Comparison of ENCODE assay signal across 9 mouse cellular contexts in the genomic region with DNA sequence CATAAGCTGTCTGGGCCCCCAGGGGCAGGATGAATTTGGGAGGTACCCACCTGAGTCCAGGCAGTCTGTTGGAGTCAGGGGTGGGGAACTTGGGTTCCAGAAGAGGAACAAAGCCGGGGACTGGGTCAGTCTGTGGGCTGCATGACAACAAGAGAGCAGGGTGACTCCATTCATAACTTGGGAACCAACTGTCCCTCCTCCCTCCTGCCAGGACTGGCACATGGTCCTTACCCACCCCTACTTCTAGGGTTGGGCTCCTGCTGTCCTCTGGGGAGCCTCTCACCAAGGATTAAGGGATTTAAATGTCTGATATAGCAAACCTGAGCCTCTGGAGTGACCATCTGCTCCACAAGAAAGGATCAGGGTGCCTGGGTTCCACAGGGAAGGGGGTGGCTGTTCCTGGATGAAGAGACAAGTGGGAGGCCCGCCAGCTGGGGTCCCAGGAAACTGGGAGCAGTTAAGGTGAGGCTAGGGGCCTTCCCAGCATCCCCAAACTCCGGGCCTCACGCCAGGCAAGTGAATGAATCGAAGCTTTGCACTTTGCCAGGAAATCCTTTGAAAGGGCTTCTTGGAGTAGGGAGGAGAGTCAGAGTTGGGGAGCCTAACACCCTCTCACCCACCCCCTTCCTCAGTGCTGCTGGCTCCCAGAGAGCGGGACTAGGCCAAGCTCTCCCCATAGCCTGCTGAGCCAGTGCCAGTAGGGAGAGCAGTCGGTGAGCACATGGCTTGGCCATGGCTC. TPM values are rescaled to one million over a fixed set of nuclear protein-coding genes. Genes with fewer than 3 reads are reported as not detected.
DNase-seq lines count a peak whose midpoint lies in the region; ATAC-seq and TF ChIP-seq lines count a peak whose summit lies in the region.
"Had no signal": no experiment of that assay in that cellular context is flagged by ENCODE, and none has a peak within 500 bp of the region (broad histone marks: within the 10 kb centered on the region; RNA-seq: fewer than 3 reads in every experiment).

No protein-coding gene starts in this region.

- H3K36me3 ChIP-seq in midbrain, embryonic 10.5 days = peaks cover 83% of the 10 kb centered on the region
- peaks cover 14% of the 10 kb centered on the region for H3K36me3 ChIP-seq in midbrain, embryonic 11.5 days (ENCODE audit: control insufficient read depth, insufficient read depth, low read length)
- H3K36me3 ChIP-seq in kidney, embryonic 16.5 days (ENCODE audit: insufficient read depth, low read length) = peaks cover 62% of the 10 kb centered on the region
- H3K36me3 ChIP-seq in intestine, postnatal 0 days (ENCODE audit: control insufficient read depth, insufficient read depth) = peaks cover 51% of the 10 kb centered on the region

- DNase-seq in midbrain, embryonic 10.5 days (ENCODE audit: low spot score) = no peak
- no peak for DNase-seq in midbrain, embryonic 11.5 days (ENCODE audit: low spot score, missing footprints)
- peak; percentile 66 to 75 for DNase-seq in frontal cortex, postnatal 36 days (ENCODE audit: low spot score in 2 of 2)
- peak; percentile 52 to 59 for DNase-seq in left cerebral cortex, postnatal 36 days (ENCODE audit: low spot score in 2 of 2)
- peak; percentile 82 for DNase-seq in right cerebral cortex, postnatal 4 days
- no peak for DNase-seq in kidney, postnatal 36 days

- no peaks in the 10 kb centered on the region for H3K9me3 ChIP-seq in midbrain, embryonic 10.5 days (replicated peaks)
- H3K9me3 ChIP-seq in midbrain, embryonic 11.5 days (ENCODE audit: control insufficient read depth, low read length) = no peaks in the 10 kb centered on the region
- H3K9me3 ChIP-seq in kidney, embryonic 16.5 days (ENCODE audit: low read length) = no peaks in the 10 kb centered on the region
- H3K9me3 ChIP-seq in intestine, postnatal 0 days (ENCODE audit: control insufficient read depth) = no peaks in the 10 kb centered on the region

- no peaks in the 10 kb centered on the region for H3K27me3 ChIP-seq in midbrain, embryonic 10.5 days (ENCODE audit: low read depth, poor library complexity, severe bottlenecking)
- H3K27me3 ChIP-seq in midbrain, embryonic 11.5 days (ENCODE audit: control insufficient read depth, insufficient read depth, low read length) = no peaks in the 10 kb centered on the region
- H3K27me3 ChIP-seq in kidney, embryonic 16.5 days (ENCODE audit: insufficient read depth, low read length) = no peaks in the 10 kb centered on the region
- no peaks in the 10 kb centered on the region for H3K27me3 ChIP-seq in intestine, postnatal 0 days (replicated peaks; ENCODE audit: control insufficient read depth, insufficient read depth, low read length)

- intact Hi-C loops in left cerebral cortex, postnatal 36 days (cut with DNase I) = loop anchor here (1.0 kb wide), 1 partner anchor 8 kb away; no protein-coding TSS in a partner anchor

- H3K4me3 ChIP-seq in midbrain, embryonic 10.5 days = no peak overlapping the region
- no peak overlapping the region for H3K4me3 ChIP-seq in midbrain, embryonic 11.5 days (ENCODE audit: low read depth, low read length)
- no peak overlapping the region for H3K4me3 ChIP-seq in kidney, embryonic 16.5 days (ENCODE audit: low read length)
- no peak overlapping the region for H3K4me3 ChIP-seq in intestine, postnatal 0 days (ENCODE audit: low read depth, low read length)

- no peak for ATAC-seq in midbrain, embryonic 11.5 days (ENCODE audit: low FRiP score)
- no peak for ATAC-seq in kidney, embryonic 16.5 days (ENCODE audit: low FRiP score, low TSS enrichment)
- no peak for ATAC-seq in intestine, postnatal 0 days

- 0 out of 2 replicates have a peak overlapping the region, but pooled peaks have one; percentile 24 for H3K27ac ChIP-seq in midbrain, embryonic 10.5 days (replicated peaks)
- no peak overlapping the region for H3K27ac ChIP-seq in midbrain, embryonic 11.5 days (ENCODE audit: low read depth, low read length)
- H3K27ac ChIP-seq in kidney, embryonic 16.5 days (ENCODE audit: low read length) = no peak overlapping the region
- H3K27ac ChIP-seq in intestine, postnatal 0 days (ENCODE audit: low read depth, low read length) = no peak overlapping the region

- no peak for TF ChIP-seq CTCF in intestine, postnatal 0 days (IDR thresholded peaks at IDR 0.05; ENCODE audit: low read depth)

- H3K9ac ChIP-seq in midbrain, embryonic 11.5 days (ENCODE audit: low read length) = no peak overlapping the region
- H3K9ac ChIP-seq in kidney, embryonic 16.5 days (replicated peaks; ENCODE audit: low read length) = no peak overlapping the region
- no peak overlapping the region for H3K9ac ChIP-seq in intestine, postnatal 0 days (ENCODE audit: low read depth, low read length)

- no peak overlapping the region for H3K4me2 ChIP-seq in midbrain, embryonic 11.5 days
- no peak overlapping the region for H3K4me2 ChIP-seq in kidney, embryonic 16.5 days (replicated peaks; ENCODE audit: low read depth, low read length)
- H3K4me2 ChIP-seq in intestine, postnatal 0 days (replicated peaks; ENCODE audit: low read depth) = no peak overlapping the region

- WGBS in midbrain, embryonic 10.5 days = 78% methylated on average over 7 of the region's 7 CpGs
- WGBS in midbrain, embryonic 11.5 days = 78% methylated on average over 7 of the region's 7 CpGs
- WGBS in kidney, embryonic 16.5 days = 91% methylated on average over 7 of the region's 7 CpGs
- WGBS in intestine, postnatal 0 days = 75% methylated on average over 7 of the region's 7 CpGs

- peaks cover 6% of the 10 kb centered on the region; the same call in 1 of the 2 replicates for H3K4me1 ChIP-seq in midbrain, embryonic 10.5 days
- no peaks in the 10 kb centered on the region for H3K4me1 ChIP-seq in midbrain, embryonic 11.5 days (ENCODE audit: control insufficient read depth, insufficient read depth, low read length)
- H3K4me1 ChIP-seq in kidney, embryonic 16.5 days (ENCODE audit: insufficient read depth, low read length) = no peaks in the 10 kb centered on the region
- H3K4me1 ChIP-seq in intestine, postnatal 0 days (replicated peaks; ENCODE audit: control insufficient read depth, insufficient read depth, low read length) = no peaks in the 10 kb centered on the region

RNA-seq across cellular contexts. Expression of a gene that starts 11.9 kb away (rescaled TPM):
- 148 and 166 TPM in 2 replicates for polyA plus RNA-seq in midbrain, embryonic 10.5 days (2016; fragmentation: Nextera tagmentation; extraction: Ambion mirVana)
- polyA plus RNA-seq in midbrain, embryonic 11.5 days (2014; fragmentation: Nextera tagmentation; extraction: Ambion mirVana) = 144 and 147 TPM in 2 replicates
- 10 to 100 TPM; 21.7 to 22.6 TPM for total RNA-seq in left cerebral cortex, postnatal 36 days (2021)
- polyA plus RNA-seq in kidney, embryonic 16.5 days (2015; fragmentation: Nextera tagmentation; extraction: Ambion mirVana) = 191 and 205 TPM in 2 replicates
- polyA plus RNA-seq in intestine, postnatal 0 days (2015; fragmentation: Nextera tagmentation; extraction: Ambion mirVana) = 48.0 and 49.6 TPM in 2 replicates

RNA-seq across cellular contexts. Expression of a gene that starts 12.0 kb away (rescaled TPM):
- 45.0 and 50.7 TPM in 2 replicates for polyA plus RNA-seq in midbrain, embryonic 10.5 days (2016; fragmentation: Nextera tagmentation; extraction: Ambion mirVana)
- 35.1 and 36.4 TPM in 2 replicates for polyA plus RNA-seq in midbrain, embryonic 11.5 days (2014; fragmentation: Nextera tagmentation; extraction: Ambion mirVana)
- total RNA-seq in left cerebral cortex, postnatal 36 days (2021) = 10 to 100 TPM; 10.2 to 10.8 TPM
- 29.3 and 30.3 TPM in 2 replicates for polyA plus RNA-seq in kidney, embryonic 16.5 days (2015; fragmentation: Nextera tagmentation; extraction: Ambion mirVana)
- polyA plus RNA-seq in intestine, postnatal 0 days (2015; fragmentation: Nextera tagmentation; extraction: Ambion mirVana) = 14.3 and 14.7 TPM in 2 replicates

RNA-seq across cellular contexts. Expression of a gene that starts 13.7 kb away (rescaled TPM):
- 6.0 and 8.6 TPM in 2 replicates for polyA plus RNA-seq in midbrain, embryonic 10.5 days (2016; fragmentation: Nextera tagmentation; extraction: Ambion mirVana)
- polyA plus RNA-seq in midbrain, embryonic 11.5 days (2014; fragmentation: Nextera tagmentation; extraction: Ambion mirVana) = 10.4 and 12.2 TPM in 2 replicates
- 100 to 1,000 TPM; 398 to 420 TPM for total RNA-seq in left cerebral cortex, postnatal 36 days (2021)
- polyA plus RNA-seq in kidney, embryonic 16.5 days (2015; fragmentation: Nextera tagmentation; extraction: Ambion mirVana) = 12.3 and 14.3 TPM in 2 replicates
- 5.9 and 7.5 TPM in 2 replicates for polyA plus RNA-seq in intestine, postnatal 0 days (2015; fragmentation: Nextera tagmentation; extraction: Ambion mirVana)

RNA-seq across cellular contexts. Expression of a gene that starts 25.6 kb away (rescaled TPM):
- not detected in 2 replicates for polyA plus RNA-seq in midbrain, embryonic 10.5 days (2016; fragmentation: Nextera tagmentation; extraction: Ambion mirVana)
- not detected in 2 replicates for polyA plus RNA-seq in midbrain, embryonic 11.5 days (2014; fragmentation: Nextera tagmentation; extraction: Ambion mirVana)
- total RNA-seq in left cerebral cortex, postnatal 36 days (2021) = not detected
- 0.17 TPM in 1 of 2 replicates, not detected in the other for polyA plus RNA-seq in kidney, embryonic 16.5 days (2015; fragmentation: Nextera tagmentation; extraction: Ambion mirVana)
- 0.24 TPM in 1 of 2 replicates, not detected in the other for polyA plus RNA-seq in intestine, postnatal 0 days (2015; fragmentation: Nextera tagmentation; extraction: Ambion mirVana)
- polyA plus RNA-seq: gonadal fat pad, adult 2 months had no signal

RNA-seq across cellular contexts. Expression of a gene that starts 29.8 kb away (rescaled TPM):
- 16.1 and 20.6 TPM in 2 replicates for polyA plus RNA-seq in midbrain, embryonic 10.5 days (2016; fragmentation: Nextera tagmentation; extraction: Ambion mirVana)
- polyA plus RNA-seq in midbrain, embryonic 11.5 days (2014; fragmentation: Nextera tagmentation; extraction: Ambion mirVana) = 13.1 and 16.8 TPM in 2 replicates
- 10 to 100 TPM in 1 of 2 experiments, 1 to 10 TPM in 1; 9.5 to 11.2 TPM for total RNA-seq in left cerebral cortex, postnatal 36 days (2021)
- polyA plus RNA-seq in kidney, embryonic 16.5 days (2015; fragmentation: Nextera tagmentation; extraction: Ambion mirVana) = 21.3 and 24.1 TPM in 2 replicates
- polyA plus RNA-seq in intestine, postnatal 0 days (2015; fragmentation: Nextera tagmentation; extraction: Ambion mirVana) = 34.1 and 40.3 TPM in 2 replicates

Comparison
In these comparisons a context has a peak if more than half of its experiments do, and no peak if none do; other contexts are left out.
1. DNase-seq: peak in frontal cortex, postnatal 36 days (2 of 2), left cerebral cortex, postnatal 36 days (2 of 2) and right cerebral cortex, postnatal 4 days (single experiment); none in midbrain, embryonic 10.5 days (single experiment), midbrain, embryonic 11.5 days (single experiment) and kidney, postnatal 36 days (0 of 2).